Mouse (Mus musculus): ENCODE results near the gene Ece1. TPM values are rescaled to one million over a fixed set of nuclear protein-coding genes. Genes with fewer than 3 reads are reported as not detected.

Gene Ece1
- polyA plus RNA-seq, 2 experiments = 11.4 to 15.9 TPM

DNA sequence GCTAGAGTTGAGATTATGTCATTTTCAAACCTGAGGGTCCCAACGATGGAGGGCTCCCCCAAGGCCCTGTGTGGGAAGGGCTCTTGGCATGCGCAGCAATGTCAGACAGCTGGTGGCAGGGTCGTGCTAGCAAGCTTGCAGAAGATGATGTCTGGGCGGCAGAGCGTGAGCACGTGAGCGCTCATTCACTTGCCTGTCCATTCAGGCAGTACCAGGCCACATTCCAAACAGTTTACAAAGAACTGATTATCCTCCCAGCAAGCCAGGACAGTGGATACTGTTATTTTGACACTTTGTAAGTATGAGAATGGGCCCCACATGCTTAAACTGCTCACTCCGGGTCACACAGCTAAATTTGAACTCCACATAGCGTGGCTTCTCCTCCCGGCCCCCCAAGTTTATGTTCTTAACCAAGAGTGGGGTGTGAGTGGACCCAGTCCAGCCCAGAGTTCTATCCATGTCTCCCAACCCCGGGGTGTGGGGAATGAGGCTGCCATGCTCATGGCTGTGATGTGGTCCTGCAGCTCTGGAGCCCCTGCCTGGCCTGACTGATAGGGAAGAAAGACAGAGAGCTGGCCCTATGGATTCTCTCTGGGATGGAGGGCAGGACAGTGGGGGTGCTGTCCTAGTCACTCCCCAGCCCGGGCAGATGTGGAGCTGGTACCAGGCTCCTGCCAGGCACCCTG, 34.7 kb downstream of the Ece1 start:
- Histone ChIP-seq H3K4me2 (ENCODE audit: low read depth) (no peak overlapping the region), H3K9me3 (ENCODE audit: control insufficient read depth, low read length) (no peaks in the 10 kb centered on the region), H3K4me1 (replicated peaks; ENCODE audit: control insufficient read depth in 2 of 2, insufficient read depth in 2 of 2, low read length in 1 of 2) (no peaks in the 10 kb centered on the region), H3K27me3 (ENCODE audit: control insufficient read depth, insufficient read depth, low read length) (no peaks in the 10 kb centered on the region), H3K27ac (no peak overlapping the region), H3K4me3 (ENCODE audit: insufficient read depth in 1 of 2, low read depth in 2 of 2, low read length in 2 of 2) (no peak overlapping the region), H3K9ac (replicated peaks) (no peak overlapping the region), H3K36me3 (replicated peaks; ENCODE audit: control insufficient read depth, insufficient read depth, low read depth) (no peaks in the 10 kb centered on the region)
- TF ChIP-seq EP300 (IDR thresholded peaks at IDR 0.05; ENCODE audit: low read depth) (no peak), CTCF (IDR thresholded peaks at IDR 0.05; ENCODE audit: low read depth) (no peak)
- WGBS (ENCODE audit: insufficient replicate concordance) = 58% methylated on average over 12 of the region's 12 CpGs
- DNase-seq (ENCODE audit: low read depth in 3 of 3, low spot score in 3 of 3) (no peak), ATAC-seq (ENCODE audit: insufficient read depth) (no peak)

DNA sequence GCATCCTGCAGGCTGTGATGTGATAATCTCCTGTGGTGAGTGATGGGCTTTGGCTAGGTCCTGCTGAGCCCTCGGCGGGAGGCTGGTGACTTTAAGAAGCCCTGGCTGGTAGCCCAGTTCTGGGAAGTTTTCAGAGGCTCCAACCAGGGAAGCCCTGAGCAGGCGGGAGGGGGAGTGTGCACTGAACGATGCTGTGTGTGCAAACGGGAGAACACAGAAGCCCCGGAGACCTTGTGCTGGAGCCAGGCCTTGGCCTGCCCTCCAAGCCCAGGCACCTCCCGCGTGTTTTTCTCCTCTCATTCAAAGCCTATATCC, 35.2 kb downstream of the Ece1 start:
- Histone ChIP-seq H3K9me3 (ENCODE audit: control insufficient read depth, low read length) (no peaks in the 10 kb centered on the region), H3K4me3 (ENCODE audit: insufficient read depth in 1 of 2, low read depth in 2 of 2, low read length in 2 of 2) (no peak overlapping the region), H3K27me3 (ENCODE audit: control insufficient read depth, insufficient read depth, low read length) (no peaks in the 10 kb centered on the region), H3K9ac (replicated peaks) (no peak overlapping the region), H3K36me3 (replicated peaks; ENCODE audit: control insufficient read depth, insufficient read depth, low read depth) (no peaks in the 10 kb centered on the region), H3K4me1 (replicated peaks; ENCODE audit: control insufficient read depth in 2 of 2, insufficient read depth in 2 of 2, low read length in 1 of 2) (no peaks in the 10 kb centered on the region), H3K27ac (no peak overlapping the region), H3K4me2 (ENCODE audit: low read depth) (no peak overlapping the region)
- WGBS (ENCODE audit: insufficient replicate concordance) = 33% methylated on average over 8 of the region's 8 CpGs
- ATAC-seq (ENCODE audit: insufficient read depth) (no peak), DNase-seq (ENCODE audit: low read depth in 3 of 3, low spot score in 3 of 3) (no peak)
- no peak for TF ChIP-seq CTCF (IDR thresholded peaks at IDR 0.05; ENCODE audit: low read depth)
- no peak for TF ChIP-seq EP300 (IDR thresholded peaks at IDR 0.05; ENCODE audit: low read depth)

DNA sequence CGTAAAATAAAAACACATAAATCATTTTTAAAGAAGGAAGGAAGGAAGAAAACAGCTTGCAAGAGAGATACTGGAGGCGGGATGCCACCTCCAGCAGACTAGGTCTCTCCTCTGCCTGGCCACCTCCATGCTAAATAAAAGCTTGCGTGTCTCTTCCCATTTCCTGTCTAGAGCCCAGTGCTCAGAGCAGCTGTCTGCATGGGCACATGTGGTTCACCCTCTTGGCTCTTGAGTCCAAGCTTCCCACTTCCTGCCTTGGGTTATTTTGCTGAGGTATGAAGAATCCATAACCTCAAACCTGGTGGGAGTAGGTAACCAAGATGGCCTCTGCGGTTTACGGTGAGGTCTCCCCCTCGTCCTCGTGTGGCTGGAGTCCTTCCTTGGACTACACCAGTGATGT, 36.5 kb downstream of the Ece1 start:
- ATAC-seq (ENCODE audit: insufficient read depth) (no peak), DNase-seq (ENCODE audit: low read depth in 3 of 3, low spot score in 3 of 3) (no peak)
- H3K4me2 ChIP-seq (ENCODE audit: low read depth) = no peak overlapping the region
- TF ChIP-seq CTCF (IDR thresholded peaks at IDR 0.05; ENCODE audit: low read depth) (no peak), EP300 (IDR thresholded peaks at IDR 0.05; ENCODE audit: low read depth) (no peak)
- no peak overlapping the region for H3K27ac ChIP-seq
- no peaks in the 10 kb centered on the region for H3K9me3 ChIP-seq (ENCODE audit: control insufficient read depth, low read length)
- no peaks in the 10 kb centered on the region for H3K36me3 ChIP-seq (replicated peaks; ENCODE audit: control insufficient read depth, insufficient read depth, low read depth)
- H3K27me3 ChIP-seq (ENCODE audit: control insufficient read depth, insufficient read depth, low read length) = no peaks in the 10 kb centered on the region
- H3K4me3 ChIP-seq (ENCODE audit: insufficient read depth in 1 of 2, low read depth in 2 of 2, low read length in 2 of 2) = no peak overlapping the region
- H3K9ac ChIP-seq (replicated peaks) = no peak overlapping the region
- 60% methylated on average over 7 of the region's 7 CpGs for WGBS (ENCODE audit: insufficient replicate concordance)
- no peaks in the 10 kb centered on the region for H3K4me1 ChIP-seq (replicated peaks; ENCODE audit: control insufficient read depth in 2 of 2, insufficient read depth in 2 of 2, low read length in 1 of 2)

DNA sequence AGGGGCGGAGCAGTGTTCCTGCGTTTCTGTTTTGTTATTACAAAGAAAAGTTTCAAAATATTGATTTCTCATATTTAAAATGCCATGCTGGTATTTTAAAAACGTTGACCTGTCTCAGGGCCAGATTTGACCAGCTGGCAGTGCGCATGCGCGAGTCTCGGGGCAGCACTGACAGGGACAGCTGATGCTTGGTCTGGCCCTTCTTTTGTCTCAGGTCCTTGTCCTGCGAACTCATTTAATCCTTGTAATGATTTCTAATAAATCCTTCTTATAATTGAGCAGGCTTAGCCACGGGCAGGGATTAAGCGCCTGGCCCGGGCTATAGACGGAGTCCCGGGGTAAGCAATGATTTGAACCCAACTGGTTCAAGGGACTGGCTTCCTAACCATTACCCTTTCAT, 40.2 kb downstream of the Ece1 start:
- no peak overlapping the region for H3K4me2 ChIP-seq (ENCODE audit: low read depth)
- WGBS (ENCODE audit: insufficient replicate concordance) = 78% methylated on average over 13 of the region's 13 CpGs
- no peaks in the 10 kb centered on the region for H3K9me3 ChIP-seq (ENCODE audit: control insufficient read depth, low read length)
- DNase-seq (ENCODE audit: low read depth in 3 of 3, low spot score in 3 of 3) (no peak), ATAC-seq (ENCODE audit: insufficient read depth) (no peak)
- H3K36me3 ChIP-seq (replicated peaks; ENCODE audit: control insufficient read depth, insufficient read depth, low read depth) = no peaks in the 10 kb centered on the region
- H3K4me1 ChIP-seq (replicated peaks; ENCODE audit: control insufficient read depth in 2 of 2, insufficient read depth in 2 of 2, low read length in 1 of 2) = no peaks in the 10 kb centered on the region
- H3K4me3 ChIP-seq (ENCODE audit: insufficient read depth in 1 of 2, low read depth in 2 of 2, low read length in 2 of 2) = no peak overlapping the region
- no peak overlapping the region for H3K27ac ChIP-seq
- TF ChIP-seq CTCF (IDR thresholded peaks at IDR 0.05; ENCODE audit: low read depth) (no peak), EP300 (IDR thresholded peaks at IDR 0.05; ENCODE audit: low read depth) (no peak)
- H3K27me3 ChIP-seq (ENCODE audit: control insufficient read depth, insufficient read depth, low read length) = no peaks in the 10 kb centered on the region
- H3K9ac ChIP-seq (replicated peaks) = no peak overlapping the region

GRCm38 (mm10) chr4:137902873-137903272, 40.8 kb downstream of the Ece1 start:
- H3K4me1 ChIP-seq (replicated peaks; ENCODE audit: control insufficient read depth in 2 of 2, insufficient read depth in 2 of 2, low read length in 1 of 2) = no peaks in the 10 kb centered on the region
- 34% methylated on average over 7 of the region's 7 CpGs for WGBS (ENCODE audit: insufficient replicate concordance)
- no peak overlapping the region for H3K4me3 ChIP-seq (ENCODE audit: insufficient read depth in 1 of 2, low read depth in 2 of 2, low read length in 2 of 2)
- H3K9me3 ChIP-seq (ENCODE audit: control insufficient read depth, low read length) = no peaks in the 10 kb centered on the region
- no peak overlapping the region for H3K9ac ChIP-seq (replicated peaks)
- H3K27ac ChIP-seq = no peak overlapping the region
- DNase-seq (ENCODE audit: low read depth in 3 of 3, low spot score in 3 of 3) (no peak), ATAC-seq (ENCODE audit: insufficient read depth) (no peak)
- no peaks in the 10 kb centered on the region for H3K27me3 ChIP-seq (ENCODE audit: control insufficient read depth, insufficient read depth, low read length)
- H3K4me2 ChIP-seq (ENCODE audit: low read depth) = no peak overlapping the region
- no peaks in the 10 kb centered on the region for H3K36me3 ChIP-seq (replicated peaks; ENCODE audit: control insufficient read depth, insufficient read depth, low read depth)
- TF ChIP-seq CTCF (IDR thresholded peaks at IDR 0.05; ENCODE audit: low read depth) (no peak), EP300 (IDR thresholded peaks at IDR 0.05; ENCODE audit: low read depth) (no peak)
